Mouse (Mus musculus) gastrocnemius, postnatal 10 days (tissue): ENCODE results near the gene Tspoap1. TPM values are rescaled to one million over a fixed set of nuclear protein-coding genes. Genes with fewer than 3 reads are reported as not detected.

Experiments used
- DNase-seq: peaks from one replicate; pipeline ENCODE4 v3.0.0; 2021; ENCODE audit warnings: mixed read lengths
- total RNA-seq, 2 experiments: library from RNA; stranded (reverse); gene quantifications; 2 replicates each; pipeline ENCODE4 v1.2.3; 2021

Gene Tspoap1
- total RNA-seq, 2 experiments from 2014 or later: 0.27 to 0.38 TPM

GRCm38 (mm10) chr11:87745632-87746555, 14.4 kb upstream of the Tspoap1 start:
- no peak for DNase-seq

DNA sequence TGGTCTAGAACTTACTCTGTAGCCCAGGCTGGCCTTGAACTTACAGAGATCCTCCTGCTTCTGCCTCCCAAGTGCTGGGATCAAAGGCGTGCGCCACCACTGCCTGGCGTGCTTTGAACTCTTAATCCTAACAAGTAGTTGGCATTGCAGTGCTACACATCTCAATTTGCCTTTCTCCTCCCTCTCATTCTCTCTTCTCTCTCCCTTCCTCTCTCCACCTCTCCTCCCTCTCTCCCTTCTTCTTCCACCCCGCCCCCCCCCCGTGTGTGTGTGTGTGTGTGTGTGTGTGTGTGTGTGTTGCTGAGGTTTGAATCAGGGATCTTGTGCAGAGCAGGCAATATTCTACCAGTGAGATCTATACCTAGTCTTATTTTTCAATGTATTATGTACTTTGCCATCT, 13.0 kb upstream of the Tspoap1 start:
- DNase-seq: no peak

DNA sequence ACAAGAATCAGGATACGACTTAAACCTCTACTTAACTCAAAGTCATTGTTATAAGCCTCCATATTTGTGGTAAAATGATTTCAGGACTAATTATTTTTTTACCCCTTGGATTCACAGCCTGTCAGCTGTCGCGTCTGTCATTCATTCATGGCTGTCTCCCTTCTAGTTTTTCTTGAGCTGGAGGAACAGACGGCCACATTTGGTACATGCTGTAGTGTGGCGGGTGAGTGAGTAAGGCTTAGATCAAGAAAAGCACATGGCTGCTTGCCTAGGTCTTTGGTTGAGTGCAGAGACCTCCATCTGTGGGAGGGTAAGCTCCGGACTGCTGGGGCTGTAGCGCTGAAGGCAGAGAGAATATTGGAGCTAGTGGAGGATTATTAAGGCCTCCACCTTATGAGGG, 12.6 kb upstream of the Tspoap1 start:
- DNase-seq: no peak

- DNase-seq: no peak
Observed at GRCm38 (mm10) chr11:87748132-87749119, 11.9 kb upstream of the Tspoap1 start.

GRCm38 (mm10) chr11:87749192-87750042, 10.9 kb upstream of the Tspoap1 start:
- DNase-seq: no peak

GRCm38 (mm10) chr11:87750043-87750421, 10.3 kb upstream of the Tspoap1 start:
- no peak for DNase-seq

DNA sequence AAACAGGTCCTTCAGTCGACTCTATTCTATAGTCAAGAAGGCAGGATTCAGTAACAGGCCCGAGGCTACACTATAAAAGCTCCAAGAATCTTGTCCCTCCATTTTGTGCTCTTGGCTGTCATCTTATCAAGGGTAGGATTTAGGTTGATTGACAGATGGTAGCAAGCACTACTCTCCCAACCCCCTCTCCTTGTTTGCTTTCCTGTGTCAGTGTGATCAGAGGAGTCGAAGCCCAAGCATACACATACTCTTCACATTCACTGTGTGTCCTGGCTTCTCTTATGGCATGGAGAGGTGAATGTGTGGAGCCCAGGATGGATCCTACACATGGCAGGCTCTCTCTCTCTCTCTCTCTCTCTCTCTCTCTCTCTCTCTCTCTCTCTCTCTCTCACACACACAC, 9.8 kb upstream of the Tspoap1 start:
- DNase-seq: no peak

DNA sequence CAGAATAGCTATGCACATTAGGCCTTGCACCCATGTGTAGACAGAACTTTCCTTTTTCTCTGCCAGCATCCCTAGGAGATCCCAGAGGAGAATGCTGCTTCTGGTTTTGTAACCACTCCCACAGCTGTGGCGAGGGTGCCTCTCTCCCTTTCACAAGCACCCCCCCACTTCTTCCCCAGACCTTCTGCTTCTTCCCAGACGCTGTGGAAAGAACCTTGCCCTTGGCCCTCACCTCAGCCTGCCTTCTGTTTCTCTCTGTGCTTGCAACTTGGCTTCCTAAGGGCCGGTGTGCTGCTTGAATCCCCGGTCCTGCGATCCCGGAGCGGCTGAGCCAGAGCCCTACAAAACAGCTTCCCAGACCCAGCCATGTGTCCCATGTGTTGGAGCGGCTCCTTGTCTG, 9.3 kb upstream of the Tspoap1 start:
- DNase-seq: no peak

- no peak for DNase-seq
Observed at GRCm38 (mm10) chr11:87751491-87751966, 8.8 kb upstream of the Tspoap1 start.

DNA sequence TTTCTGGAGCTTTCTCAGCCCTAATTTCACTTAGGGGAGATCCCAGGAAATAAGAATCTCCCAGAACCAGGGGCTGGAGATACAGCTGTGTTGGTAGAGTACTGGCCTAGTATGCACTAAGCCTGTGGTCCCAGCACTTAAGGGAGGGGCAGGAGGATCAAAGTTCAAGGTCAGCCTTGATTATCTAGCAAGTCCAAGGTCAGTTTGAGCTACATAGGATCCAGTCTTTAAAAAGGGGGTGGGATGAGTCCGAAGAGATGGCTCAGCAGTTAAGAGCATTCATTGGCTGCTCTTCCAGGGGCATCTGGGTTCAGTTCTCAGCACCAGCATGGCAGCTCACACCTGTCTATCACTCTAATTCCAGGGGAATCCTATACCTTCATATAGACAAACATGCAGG, 8.0 kb upstream of the Tspoap1 start:
- DNase-seq: no peak

DNA sequence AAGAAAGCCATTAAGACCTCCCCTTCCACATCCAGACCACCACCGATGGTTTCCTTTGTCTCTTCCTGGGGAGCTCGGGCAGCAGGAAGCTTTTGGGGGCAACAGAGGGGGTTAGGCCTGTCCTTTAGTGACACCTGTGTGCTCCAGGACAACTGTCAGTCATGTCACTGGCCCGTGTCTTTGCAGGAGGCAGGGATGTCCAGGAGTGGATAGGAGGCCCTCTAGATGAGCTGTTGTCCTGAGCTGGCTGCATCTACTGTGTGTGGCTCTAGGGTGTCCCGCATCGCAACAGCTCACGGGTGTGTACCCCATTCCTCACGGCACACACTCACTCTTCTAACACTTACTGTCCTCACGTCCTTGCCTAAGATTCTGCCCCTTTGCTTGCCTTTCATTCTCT, 7.1 kb upstream of the Tspoap1 start:
- no peak for DNase-seq

GRCm38 (mm10) chr11:87753891-87754501, 6.3 kb upstream of the Tspoap1 start:
- DNase-seq: no peak

DNA sequence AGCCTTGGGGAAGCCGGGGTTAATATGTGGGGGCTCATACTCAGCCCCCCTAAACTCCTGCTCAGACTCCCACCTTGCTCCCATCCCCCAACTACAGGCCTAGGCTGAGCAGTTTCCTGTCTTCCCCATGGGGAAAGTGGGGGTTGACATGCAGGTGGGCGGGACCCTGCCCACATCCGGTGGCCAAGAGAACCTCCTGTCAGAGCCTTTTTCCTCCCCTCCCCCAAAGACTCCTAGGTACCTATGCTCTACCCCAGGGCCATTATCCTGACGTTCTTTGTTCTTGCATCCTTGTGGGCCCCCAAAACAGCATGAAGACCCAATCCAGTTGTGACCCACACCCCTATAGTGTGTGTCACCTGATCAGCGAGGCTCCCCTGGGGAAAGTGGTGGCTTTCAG, 5.7 kb upstream of the Tspoap1 start:
- no peak for DNase-seq

DNA sequence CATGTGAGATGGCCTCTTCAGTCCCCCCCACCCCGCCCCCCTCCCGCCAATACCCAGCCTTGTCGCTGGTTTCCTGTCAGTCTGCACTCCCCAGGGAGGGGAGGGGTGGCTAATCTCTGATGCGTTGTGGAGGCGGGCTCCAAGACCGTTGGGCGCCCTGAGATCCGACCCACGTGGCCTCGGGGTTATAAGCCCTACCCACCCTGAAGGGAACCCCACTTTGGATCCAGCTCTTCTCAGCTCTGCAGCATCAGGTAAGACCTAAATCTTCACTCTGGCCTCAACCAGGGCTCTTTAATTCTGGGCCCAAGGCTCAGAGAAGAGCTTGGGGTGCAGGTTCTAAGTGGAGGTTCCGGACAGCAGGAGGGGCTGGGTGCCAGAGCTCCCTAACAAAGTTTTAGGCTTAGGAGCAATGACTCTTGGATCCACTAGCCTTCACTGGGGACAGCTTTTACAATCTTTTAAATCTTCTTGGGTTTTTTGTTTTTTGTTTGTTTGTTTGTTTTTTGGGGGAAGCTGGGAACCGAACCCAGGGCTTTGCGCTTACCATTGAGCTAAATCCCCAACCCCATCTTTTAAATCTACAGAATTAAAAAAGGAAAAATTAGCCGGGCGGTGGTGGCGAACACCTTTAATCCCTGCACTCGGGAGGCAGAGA, 4.9 kb upstream of the Tspoap1 start:
- DNase-seq: no peak

DNA sequence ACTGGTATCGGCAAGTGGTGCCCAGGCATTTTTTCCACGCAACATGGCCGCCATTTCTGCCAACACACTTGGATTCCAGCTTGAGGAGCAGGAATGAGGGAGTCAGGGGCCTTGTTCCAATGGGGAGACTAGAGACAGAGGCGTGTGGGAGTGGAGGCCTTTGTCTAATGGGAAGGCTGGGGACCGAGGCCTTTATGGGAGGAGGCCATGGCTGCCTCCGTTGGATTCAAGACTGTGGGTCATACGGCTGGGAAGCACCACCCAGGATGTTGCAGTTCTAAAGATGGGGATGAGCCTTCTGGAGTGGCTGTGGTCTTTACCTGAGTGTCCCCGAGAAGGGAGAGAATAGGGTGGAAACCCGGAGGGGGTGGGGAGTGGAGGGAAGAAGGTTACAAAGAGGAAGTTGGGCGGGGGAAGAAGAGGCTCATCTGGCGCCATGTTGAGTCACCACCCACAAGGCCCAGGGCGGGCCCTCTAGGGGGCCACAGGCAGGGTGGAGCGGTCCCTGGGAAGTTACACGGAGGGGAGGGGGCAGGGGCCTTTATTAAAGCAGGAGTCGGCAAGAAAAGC, 4.0 kb upstream of the Tspoap1 start:
- DNase-seq: no peak

- DNase-seq: no peak
Observed at GRCm38 (mm10) chr11:87757001-87757954, 3.1 kb upstream of the Tspoap1 start.

DNA sequence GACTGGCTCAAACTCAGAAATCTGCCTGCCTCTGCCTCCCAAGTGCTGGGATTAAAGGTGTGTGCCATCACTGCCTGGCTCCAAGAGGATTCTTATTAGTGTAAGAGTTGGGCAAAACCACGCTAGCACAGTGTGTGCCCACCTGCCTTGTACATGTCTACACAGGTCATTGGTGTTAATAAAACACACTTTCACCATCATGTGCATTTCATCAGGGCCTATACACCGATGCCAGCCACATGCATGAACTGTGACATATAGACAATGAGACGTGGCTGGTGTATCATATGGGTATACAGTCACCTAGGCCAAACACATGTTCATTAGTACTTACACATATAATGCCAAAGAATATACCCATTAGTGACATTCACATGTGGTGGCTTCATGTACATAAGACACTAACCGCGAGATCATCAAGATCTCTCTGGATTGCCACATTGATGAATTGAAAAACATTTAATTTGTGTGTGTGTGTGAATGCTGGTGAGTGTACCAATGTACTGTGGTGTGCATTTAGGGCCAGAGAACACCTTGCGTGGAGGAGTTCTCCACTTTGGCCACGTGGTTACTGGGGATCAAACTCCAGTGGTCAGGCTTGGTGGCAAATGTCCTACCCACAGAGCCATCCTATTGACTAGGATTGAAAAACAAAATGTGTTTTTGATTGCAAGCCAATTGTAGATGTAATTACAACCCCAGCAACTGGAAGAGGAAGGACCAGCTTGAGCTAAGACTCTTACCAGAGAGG, 2.0 kb upstream of the Tspoap1 start:
- no peak for DNase-seq

- no peak for DNase-seq
Observed at GRCm38 (mm10) chr11:87758957-87759608, 1.3 kb upstream of the Tspoap1 start.
